ENCODE assay signal across 24 mouse cellular contexts in genomic region chr10:75206192-75206591, GRCm38 (mm10). TPM values are rescaled to one million over a fixed set of nuclear protein-coding genes. Genes with fewer than 3 reads are reported as not detected.
DNase-seq lines count a peak whose midpoint lies in the region; ATAC-seq and TF ChIP-seq lines count a peak whose summit lies in the region.
"Had no signal": no experiment of that assay in that cellular context is flagged by ENCODE, and none has a peak within 500 bp of the region (broad histone marks: within the 10 kb centered on the region; RNA-seq: fewer than 3 reads in every experiment).

No protein-coding gene starts in this region.

- no peak overlapping the region; the same call in 1 of the 2 replicates for H3K4me2 ChIP-seq in intestine, embryonic 15.5 days (replicated peaks)
- no peak overlapping the region for H3K4me2 ChIP-seq in intestine, embryonic 16.5 days (ENCODE audit: low read depth, low read length)
- no peak overlapping the region for H3K4me2 ChIP-seq in forebrain, postnatal 0 days (ENCODE audit: low read depth)
- H3K4me2 ChIP-seq: embryonic facial prominence, embryonic 13.5 days; embryonic facial prominence, embryonic 15.5 days; forebrain, embryonic 12.5 days had no signal

- no peaks in the 10 kb centered on the region for H3K36me3 ChIP-seq in intestine, embryonic 15.5 days
- no peaks in the 10 kb centered on the region for H3K36me3 ChIP-seq in intestine, embryonic 16.5 days (ENCODE audit: control insufficient read depth, insufficient read depth, low read length)
- no peaks in the 10 kb centered on the region for H3K36me3 ChIP-seq in forebrain, postnatal 0 days (ENCODE audit: insufficient read depth)
- H3K36me3 ChIP-seq: embryonic facial prominence, embryonic 13.5 days; embryonic facial prominence, embryonic 15.5 days; forebrain, embryonic 10.5 days; forebrain, embryonic 12.5 days had no signal

- H3K27me3 ChIP-seq in intestine, embryonic 15.5 days (replicated peaks), result no peaks in the 10 kb centered on the region
- H3K27me3 ChIP-seq in intestine, embryonic 16.5 days (replicated peaks; ENCODE audit: control insufficient read depth, insufficient read depth, low read length), result no peaks in the 10 kb centered on the region
- H3K27me3 ChIP-seq in forebrain, postnatal 0 days (ENCODE audit: insufficient read depth, low read length), result no peaks in the 10 kb centered on the region
- H3K27me3 ChIP-seq: embryonic facial prominence, embryonic 13.5 days; embryonic facial prominence, embryonic 15.5 days; forebrain, embryonic 12.5 days; Patski had no signal

- ATAC-seq in intestine, embryonic 15.5 days, result peak; percentile 42; the same call in 1 of the 2 replicates
- peak; percentile 74 for ATAC-seq in intestine, embryonic 16.5 days
- no peak for ATAC-seq in forebrain, postnatal 0 days
- ATAC-seq: activated CD4-positive, CD25-positive, alpha-beta regulatory T cell, adult 4 months; forebrain, embryonic 14.5 days; forebrain, embryonic 16.5 days; Patski had no signal

- 59% methylated on average over 4 of the region's 4 CpGs for WGBS in intestine, embryonic 15.5 days
- WGBS in intestine, embryonic 16.5 days, result 53% methylated on average over 4 of the region's 4 CpGs
- 23% methylated on average over 4 of the region's 4 CpGs for WGBS in large intestine, adult 2 months
- 82% methylated on average over 4 of the region's 4 CpGs for WGBS in forebrain, postnatal 0 days

- no peak overlapping the region for H3K9ac ChIP-seq in intestine, embryonic 15.5 days
- H3K9ac ChIP-seq in intestine, embryonic 16.5 days (ENCODE audit: low read depth, low read length), result no peak overlapping the region
- H3K9ac ChIP-seq in forebrain, postnatal 0 days, result no peak overlapping the region
- H3K9ac ChIP-seq: embryonic facial prominence, embryonic 13.5 days; embryonic facial prominence, embryonic 15.5 days; forebrain, embryonic 12.5 days had no signal

- TF ChIP-seq CTCF in forebrain, postnatal 0 days (IDR thresholded peaks at IDR 0.05; ENCODE audit: low read depth), result no peak

- no peaks in the 10 kb centered on the region for H3K4me1 ChIP-seq in intestine, embryonic 15.5 days (replicated peaks)
- no peaks in the 10 kb centered on the region for H3K4me1 ChIP-seq in intestine, embryonic 16.5 days (ENCODE audit: control insufficient read depth, insufficient read depth, low read length)
- H3K4me1 ChIP-seq in forebrain, postnatal 0 days (ENCODE audit: insufficient read depth), result no peaks in the 10 kb centered on the region
- H3K4me1 ChIP-seq: embryonic facial prominence, embryonic 13.5 days; embryonic facial prominence, embryonic 15.5 days; forebrain, embryonic 10.5 days; forebrain, embryonic 12.5 days had no signal

- H3K9me3 ChIP-seq in intestine, embryonic 15.5 days, result no peaks in the 10 kb centered on the region
- no peaks in the 10 kb centered on the region for H3K9me3 ChIP-seq in intestine, embryonic 16.5 days (ENCODE audit: control insufficient read depth, low read length)
- H3K9me3 ChIP-seq in forebrain, postnatal 0 days (ENCODE audit: low read length), result no peaks in the 10 kb centered on the region
- H3K9me3 ChIP-seq: embryonic facial prominence, embryonic 13.5 days; embryonic facial prominence, embryonic 15.5 days; forebrain, embryonic 10.5 days; forebrain, embryonic 12.5 days had no signal

- H3K27ac ChIP-seq in intestine, embryonic 15.5 days, result 0 out of 2 replicates have a peak overlapping the region, but pooled peaks have one; percentile 36
- H3K27ac ChIP-seq in intestine, embryonic 16.5 days (ENCODE audit: low read length), result peak overlapping the region; percentile 78
- no peak overlapping the region for H3K27ac ChIP-seq in forebrain, postnatal 0 days (ENCODE audit: low read depth, low read length)
- H3K27ac ChIP-seq: embryonic facial prominence, embryonic 13.5 days; embryonic facial prominence, embryonic 15.5 days; forebrain, embryonic 10.5 days; forebrain, embryonic 12.5 days had no signal

- H3K4me3 ChIP-seq in intestine, embryonic 15.5 days (replicated peaks), result no peak overlapping the region
- no peak overlapping the region for H3K4me3 ChIP-seq in intestine, embryonic 16.5 days (ENCODE audit: low read length)
- no peak overlapping the region for H3K4me3 ChIP-seq in forebrain, postnatal 0 days (ENCODE audit: low read depth, low read length)
- H3K4me3 ChIP-seq: embryonic facial prominence, embryonic 13.5 days; embryonic facial prominence, embryonic 15.5 days; erythroblast, embryonic 14.5 days; forebrain, embryonic 10.5 days; forebrain, embryonic 12.5 days had no signal

- DNase-seq in large intestine, adult 2 months (ENCODE audit: low read depth, low spot score), result peak; percentile 83
- DNase-seq in Muller cell, postnatal 12 days (ENCODE audit: inconsistent ontology term), result no peak
- DNase-seq in forebrain, postnatal 0 days, result no peak
- no peak for DNase-seq in ovary, postnatal 36 days (ENCODE audit: low spot score)
- DNase-seq: adrenal gland, adult 8-10 months; adrenal gland, postnatal 14 days; adrenal gland, postnatal 36 days; cerebellum, adult 11-12 months; cerebellum, adult 2 months; cerebellum, adult 9-10 months; cerebellum, postnatal 10 days; cerebellum, postnatal 25 days; embryo, embryonic 11 days had no signal

RNA-seq across cellular contexts. Expression of gene Specc1l, which starts 5.7 kb away (rescaled TPM):
- 25.8 and 27.4 TPM in 2 replicates for polyA plus RNA-seq in intestine, embryonic 15.5 days (2015; fragmentation: Nextera tagmentation; extraction: Ambion mirVana)
- 22.1 and 23.1 TPM in 2 replicates for polyA plus RNA-seq in intestine, embryonic 16.5 days (2015; fragmentation: Nextera tagmentation; extraction: Ambion mirVana)
- polyA plus RNA-seq in large intestine, adult 2 months (2012; rRNA removed), result 26.2 and 40.2 TPM in 2 replicates
- 46.1 and 64.5 TPM in 2 replicates for total RNA-seq in forebrain, postnatal 0 days (2014; rRNA removed)
- polyA plus RNA-seq in forebrain, postnatal 0 days (2015; fragmentation: Nextera tagmentation; extraction: Ambion mirVana), result 16.2 and 21.4 TPM in 2 replicates
